Mouse (Mus musculus): ENCODE measurements at regions not wholly inside any gene's neighbourhood (a gene's known extent, or its start where the extent isn't known, plus 50 kb on each side); places are given as distances from the start of the nearest gene placed in this dataset.

- intact Hi-C loops (cut with DNase I): no loop called here
- no peak for DNase-seq (ENCODE audit: low spot score in 2 of 2)
These were observed 752.3 kb downstream of the Adgrl2 start for GRCm38 (mm10) chr3:148238093-148238492.

GRCm38 (mm10) chr3:148237555-148237954 is 752.8 kb downstream of the Adgrl2 start:
- intact Hi-C loops (cut with DNase I): no loop called here
- DNase-seq (ENCODE audit: low spot score in 2 of 2): no peak

- intact Hi-C loops (cut with DNase I): loop anchor here (2.0 kb wide), 1 partner anchor 43 kb away; no protein-coding TSS in a partner anchor
- DNase-seq (ENCODE audit: low spot score in 2 of 2): no peak
These were observed 756.7 kb downstream of the Adgrl2 start for GRCm38 (mm10) chr3:148233616-148234015.

- intact Hi-C loops (cut with DNase I): no loop called here
- no peak for DNase-seq (ENCODE audit: low spot score in 2 of 2)
These were observed 761.2 kb downstream of the Adgrl2 start for GRCm38 (mm10) chr3:148229192-148229591.

GRCm38 (mm10) chr3:148228002-148228707 is 762.2 kb downstream of the Adgrl2 start:
- no peak for DNase-seq (ENCODE audit: low spot score in 2 of 2)
- intact Hi-C loops (cut with DNase I): no loop called here

GRCm38 (mm10) chr3:148220826-148221225 is 769.5 kb downstream of the Adgrl2 start:
- no peak for DNase-seq (ENCODE audit: low spot score in 2 of 2)
- intact Hi-C loops (cut with DNase I): no loop called here

- intact Hi-C loops (cut with DNase I): no loop called here
- DNase-seq (ENCODE audit: low spot score in 2 of 2): no peak
These were observed 770.2 kb downstream of the Adgrl2 start for GRCm38 (mm10) chr3:148220024-148220590.

GRCm38 (mm10) chr3:148202148-148202547 is 788.2 kb downstream of the Adgrl2 start:
- intact Hi-C loops (cut with DNase I): no loop called here
- DNase-seq (ENCODE audit: low spot score in 2 of 2): no peak

GRCm38 (mm10) chr3:148186704-148187103 is 803.7 kb downstream of the Adgrl2 start:
- no peak for DNase-seq (ENCODE audit: low spot score in 2 of 2)
- intact Hi-C loops (cut with DNase I): no loop called here

GRCm38 (mm10) chr3:148167556-148167955 is 822.8 kb downstream of the Adgrl2 start:
- intact Hi-C loops (cut with DNase I): no loop called here
- DNase-seq (ENCODE audit: low spot score in 2 of 2): no peak

GRCm38 (mm10) chr3:148159059-148159458 is 831.3 kb downstream of the Adgrl2 start:
- no peak for DNase-seq (ENCODE audit: low spot score in 2 of 2)
- intact Hi-C loops (cut with DNase I): no loop called here

- intact Hi-C loops (cut with DNase I): no loop called here
- DNase-seq (ENCODE audit: low spot score in 2 of 2): no peak
These were observed 831.8 kb downstream of the Adgrl2 start for GRCm38 (mm10) chr3:148158533-148158932.

- intact Hi-C loops (cut with DNase I): no loop called here
- no peak for DNase-seq (ENCODE audit: low spot score in 2 of 2)
These were observed 846.6 kb downstream of the Adgrl2 start for GRCm38 (mm10) chr3:148143776-148144175.

GRCm38 (mm10) chr3:148136791-148137251 is 853.5 kb downstream of the Adgrl2 start:
- intact Hi-C loops (cut with DNase I): no loop called here
- no peak for DNase-seq (ENCODE audit: low spot score in 2 of 2)

GRCm38 (mm10) chr3:148134646-148135045 is 855.7 kb downstream of the Adgrl2 start:
- no peak for DNase-seq (ENCODE audit: low spot score in 2 of 2)
- intact Hi-C loops (cut with DNase I): no loop called here

GRCm38 (mm10) chr3:148115576-148115975 is 874.8 kb downstream of the Adgrl2 start:
- no peak for DNase-seq (ENCODE audit: low spot score in 2 of 2)
- intact Hi-C loops (cut with DNase I): no loop called here

GRCm38 (mm10) chr3:148112204-148112603 is 878.2 kb downstream of the Adgrl2 start:
- DNase-seq (ENCODE audit: low spot score in 2 of 2): no peak
- intact Hi-C loops (cut with DNase I): no loop called here

- intact Hi-C loops (cut with DNase I): no loop called here
- DNase-seq (ENCODE audit: low spot score in 2 of 2): no peak
These were observed 883.3 kb downstream of the Adgrl2 start for GRCm38 (mm10) chr3:148107031-148107430.

- DNase-seq (ENCODE audit: low spot score in 2 of 2): no peak
- intact Hi-C loops (cut with DNase I): no loop called here
These were observed 896.4 kb downstream of the Adgrl2 start for GRCm38 (mm10) chr3:148093930-148094329.

- intact Hi-C loops (cut with DNase I): no loop called here
- no peak for DNase-seq (ENCODE audit: low spot score in 2 of 2)
These were observed 914.5 kb downstream of the Adgrl2 start for GRCm38 (mm10) chr3:148075841-148076240.

- no peak for DNase-seq (ENCODE audit: low spot score in 2 of 2)
- intact Hi-C loops (cut with DNase I): no loop called here
These were observed 923.7 kb downstream of the Adgrl2 start for GRCm38 (mm10) chr3:148066701-148067100.

Data from left cerebral cortex, postnatal 36 days (tissue).